Mouse (Mus musculus) B cell, adult 2 months (primary cell): ENCODE results near the gene Galnt12.
"Not testable (repeated sequence)": the region's sequence is repeated elsewhere in the genome, so short reads cannot be mapped to it uniquely, and the experiment has no call there.

Source experiments
- DNase-seq, 2 experiments: peaks; one replicate each; pipeline ENCODE4 v3.0.0; 2022

The Galnt12 gene

GRCm38 (mm10) chr4:47091493-47092386 lies at the start of gene Galnt12:
Galnt12 (plus strand) TSS chr4:47091909.
- DNase-seq = peak; percentile 40 to 48

- DNase-seq = no peak
Measured at GRCm38 (mm10) chr4:47043866-47044265, 47.8 kb upstream of the Galnt12 start.

GRCm38 (mm10) chr4:47046974-47047373 lies 44.7 kb upstream of the Galnt12 start:
- no peak for DNase-seq

DNA sequence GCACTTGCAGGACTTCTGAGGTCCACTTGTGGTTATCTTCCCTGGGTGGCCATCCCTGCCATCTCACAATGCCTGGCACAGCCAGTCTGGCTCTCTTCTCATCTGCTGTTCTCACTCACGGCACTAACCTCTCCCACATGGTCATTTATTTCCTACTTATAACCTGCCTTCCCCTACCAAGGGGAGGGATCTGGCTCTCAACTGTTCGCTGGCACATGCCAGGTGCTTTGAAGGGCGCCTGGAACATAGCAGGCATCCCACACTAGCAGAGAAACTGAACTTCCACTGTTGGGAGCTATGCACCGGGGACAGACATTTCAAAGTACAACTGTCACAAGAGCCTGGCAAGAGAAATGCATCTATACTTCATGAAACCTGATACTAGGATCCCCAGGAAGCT lies 43.9 kb upstream of the Galnt12 start:
- DNase-seq = no peak

GRCm38 (mm10) chr4:47049216-47049615 lies 42.5 kb upstream of the Galnt12 start:
- no peak for DNase-seq

DNA sequence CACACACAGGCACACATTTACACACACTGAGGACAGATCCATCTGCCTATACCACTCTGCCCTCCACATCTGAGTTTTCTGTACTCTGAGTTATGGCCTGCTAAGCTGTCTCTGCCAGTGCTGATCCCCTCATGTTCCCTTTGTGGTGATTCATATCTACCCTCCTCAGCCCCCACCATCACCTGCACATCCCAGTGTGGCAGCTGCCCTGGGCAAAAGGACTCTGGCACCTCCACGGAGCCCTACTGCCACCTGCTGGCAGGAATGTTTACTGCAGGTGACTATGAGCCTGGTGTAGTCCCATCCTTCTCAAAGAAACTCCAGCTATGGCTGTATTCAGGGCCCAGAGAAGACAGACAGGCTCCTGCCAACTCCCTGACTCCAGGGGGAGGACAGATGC lies 41.5 kb upstream of the Galnt12 start:
- DNase-seq = peak; percentile 83 to 84

DNA sequence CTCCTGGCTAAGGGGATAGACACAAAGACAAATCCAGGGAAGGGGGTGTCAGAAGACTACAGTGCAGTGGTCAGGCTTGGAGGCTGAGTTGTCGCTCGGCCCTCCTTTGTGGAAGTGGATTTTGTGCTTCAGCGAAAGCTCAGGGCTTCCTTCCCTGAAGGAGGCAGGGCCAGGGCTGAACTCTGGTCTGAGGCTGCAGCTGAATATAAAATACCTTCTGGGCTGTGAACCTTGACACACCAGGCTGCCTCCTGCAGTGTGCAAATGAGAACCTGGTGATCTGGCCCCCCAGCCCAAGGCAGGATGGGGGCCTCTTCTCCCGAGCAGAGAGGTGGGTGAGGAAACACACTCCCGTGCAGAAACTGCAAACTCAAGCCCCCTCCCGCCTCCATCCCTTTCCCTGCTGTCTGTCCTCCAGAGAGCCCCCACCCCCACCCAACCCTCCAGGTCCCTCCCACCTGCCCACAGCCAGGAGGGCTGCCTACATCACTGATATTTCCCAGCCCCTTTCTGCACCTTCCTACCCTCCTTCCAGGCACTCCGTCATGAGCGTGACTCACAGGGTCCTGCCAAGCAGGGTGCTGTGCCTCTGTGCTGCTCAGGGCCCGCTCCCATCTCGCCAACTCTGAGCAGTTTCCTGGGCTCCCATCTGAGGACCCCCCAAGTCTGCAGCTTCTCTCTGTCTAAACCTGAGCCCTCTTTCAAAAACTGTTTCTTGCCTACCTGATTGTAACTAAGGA lies 40.9 kb upstream of the Galnt12 start:
- no peak for DNase-seq

GRCm38 (mm10) chr4:47051905-47052304 lies 39.8 kb upstream of the Galnt12 start:
- DNase-seq = no peak

DNA sequence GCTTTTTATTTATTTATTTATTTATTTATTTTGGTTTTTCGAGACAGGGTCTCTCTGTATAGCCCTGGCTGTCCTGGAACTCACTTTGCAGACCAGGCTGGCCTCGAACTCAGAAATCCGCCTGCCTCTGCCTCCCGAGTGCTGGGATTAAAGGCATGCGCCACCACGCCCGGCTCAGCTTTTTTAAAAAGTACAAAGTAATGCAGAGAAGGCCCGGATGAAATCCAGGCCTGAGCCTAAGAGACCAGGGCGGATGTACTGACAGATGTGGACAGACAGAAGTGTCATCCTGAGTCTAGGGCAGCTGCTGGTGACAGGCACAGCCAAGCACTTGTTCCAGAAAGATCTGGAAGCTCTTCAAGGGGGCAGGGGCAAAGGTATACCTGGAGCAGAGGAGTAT lies 36.5 kb upstream of the Galnt12 start:
- DNase-seq = not testable (repeated sequence)

DNA sequence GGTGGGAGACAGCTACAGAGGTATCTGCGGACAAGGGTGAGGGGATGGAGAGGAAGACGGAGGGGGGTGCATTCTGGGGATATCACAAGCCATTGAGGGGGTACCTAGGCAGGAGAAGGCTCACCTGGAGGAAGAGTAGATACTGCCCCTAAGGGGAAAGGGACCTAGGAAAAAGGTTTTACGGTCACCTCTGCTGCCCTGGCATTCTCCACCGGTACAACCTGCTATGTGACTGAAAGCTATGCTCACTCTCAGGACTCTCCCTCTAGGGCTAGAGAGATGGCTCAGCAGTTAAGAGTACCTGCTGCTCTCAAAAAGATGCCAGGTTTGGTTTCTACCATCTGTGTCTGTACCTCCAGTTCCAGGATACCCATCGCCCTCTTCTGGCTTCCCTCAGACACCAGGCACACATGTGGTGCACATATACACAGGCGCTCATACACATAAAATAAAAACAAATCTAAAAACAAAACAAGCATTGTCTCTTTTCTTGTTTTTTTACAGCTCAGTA lies 36.1 kb upstream of the Galnt12 start:
- DNase-seq = no peak

DNA sequence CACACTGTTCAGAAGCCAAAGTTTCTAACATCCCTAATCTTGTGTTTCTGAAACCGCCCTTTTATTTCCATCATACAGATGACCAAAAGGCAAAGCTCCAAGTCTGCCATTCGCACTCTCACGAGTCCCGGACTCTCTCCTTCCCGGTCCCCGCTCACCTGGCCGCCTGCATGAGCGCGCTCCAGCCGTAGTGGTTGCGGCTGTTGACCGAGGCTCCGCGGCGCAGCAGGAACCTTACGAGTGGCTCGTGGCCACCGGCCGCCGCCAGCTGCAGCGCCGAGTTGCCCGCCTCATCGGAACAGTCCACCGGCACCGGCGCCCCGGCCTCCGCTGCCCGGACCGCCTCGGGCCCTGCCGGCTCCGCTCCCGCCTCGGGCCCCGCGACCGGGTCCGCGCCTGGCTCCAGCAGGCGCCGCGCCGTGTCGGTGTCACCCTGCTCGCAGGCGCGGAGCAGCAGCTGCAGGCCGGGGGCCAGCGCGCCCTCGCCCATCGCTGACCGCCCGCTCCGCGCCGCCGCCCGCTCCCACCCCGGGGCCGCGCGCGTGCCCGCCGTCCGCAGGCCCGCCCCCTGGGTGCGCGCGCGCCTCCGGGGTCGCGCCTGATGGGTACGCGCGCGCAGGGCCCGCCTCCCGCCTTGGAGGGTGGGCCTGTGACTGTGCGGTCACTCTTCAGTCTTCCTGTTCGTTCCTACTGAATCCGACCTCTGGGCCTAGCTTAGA lies 34.8 kb upstream of the Galnt12 start, which contains the start of gene Anks6:
Anks6 (minus strand) TSS at position 637 of the 719 bp plus-strand sequence.
- no peak for DNase-seq

DNA sequence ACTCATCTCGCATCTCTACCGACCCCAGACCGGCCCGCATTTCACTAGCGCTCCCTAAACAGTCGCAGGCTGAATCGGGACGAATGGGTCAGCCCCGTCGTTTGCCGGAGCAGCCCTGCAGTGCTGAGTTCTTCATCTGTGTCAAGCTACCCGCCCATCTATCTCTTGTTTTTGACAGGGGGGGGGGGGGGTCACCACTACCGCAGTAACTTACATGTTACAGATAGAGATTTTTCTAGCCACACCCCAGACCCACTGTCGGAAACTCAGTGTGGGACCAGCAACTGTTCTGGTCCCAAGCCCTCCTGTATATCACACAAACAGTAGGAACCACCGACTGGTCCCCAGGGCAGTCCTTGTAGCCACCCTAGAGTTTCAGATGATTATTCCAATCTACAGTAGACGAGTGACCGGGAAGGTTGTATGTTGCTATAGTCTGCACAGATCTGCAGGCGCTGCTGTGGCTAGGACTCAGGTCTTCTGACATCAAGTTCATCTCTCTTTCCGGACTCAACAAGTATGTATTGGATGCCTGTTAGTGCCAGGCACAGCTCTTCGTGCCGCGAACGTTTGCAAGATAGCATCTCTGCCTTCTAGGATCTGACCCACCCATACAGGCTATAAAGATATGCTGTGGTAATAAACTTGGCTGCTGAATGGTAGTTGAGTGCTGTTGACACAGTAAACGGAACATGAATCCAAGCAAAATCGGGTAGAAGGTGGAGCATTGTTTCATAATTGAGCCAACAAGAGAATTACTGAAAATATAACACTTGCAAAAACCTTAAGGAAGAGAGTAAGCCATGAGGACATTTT lies 34.0 kb upstream of the Galnt12 start:
- no peak for DNase-seq

- DNase-seq = no peak
Measured at GRCm38 (mm10) chr4:47060900-47061299, 30.8 kb upstream of the Galnt12 start.

- no peak for DNase-seq
Measured at GRCm38 (mm10) chr4:47075054-47075453, 16.7 kb upstream of the Galnt12 start.

DNA sequence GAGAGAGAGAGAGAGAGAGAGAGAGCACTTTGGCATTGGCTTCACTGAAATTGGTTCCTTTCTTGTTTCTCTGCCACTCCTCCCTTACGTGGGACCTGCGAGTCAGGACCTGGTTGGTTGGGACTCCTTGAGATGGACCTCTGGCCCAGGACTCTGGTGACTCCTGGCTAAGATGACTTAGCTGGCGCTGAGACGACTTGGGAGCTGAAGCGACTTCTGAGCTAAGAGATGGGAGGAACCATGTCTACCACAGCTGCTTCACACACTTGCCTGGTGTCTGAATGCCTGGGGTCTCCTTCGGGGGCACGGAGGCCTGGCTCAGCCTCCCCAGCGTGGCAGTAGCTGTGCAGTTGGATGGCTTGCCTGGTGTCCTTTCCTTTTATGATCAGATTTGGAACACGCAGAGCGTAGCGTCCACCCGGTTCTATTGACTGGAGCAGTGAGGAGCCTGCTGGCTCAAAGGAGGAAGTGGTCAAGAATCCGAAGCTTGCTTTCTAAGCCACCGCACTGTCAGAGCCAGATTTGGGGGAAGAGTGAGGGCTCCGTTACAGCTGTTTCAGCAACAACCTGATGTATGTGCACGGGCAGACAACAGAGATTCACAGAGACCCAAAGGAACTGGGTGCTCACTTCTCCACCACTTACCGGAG lies 11.6 kb upstream of the Galnt12 start:
- DNase-seq = no peak

DNA sequence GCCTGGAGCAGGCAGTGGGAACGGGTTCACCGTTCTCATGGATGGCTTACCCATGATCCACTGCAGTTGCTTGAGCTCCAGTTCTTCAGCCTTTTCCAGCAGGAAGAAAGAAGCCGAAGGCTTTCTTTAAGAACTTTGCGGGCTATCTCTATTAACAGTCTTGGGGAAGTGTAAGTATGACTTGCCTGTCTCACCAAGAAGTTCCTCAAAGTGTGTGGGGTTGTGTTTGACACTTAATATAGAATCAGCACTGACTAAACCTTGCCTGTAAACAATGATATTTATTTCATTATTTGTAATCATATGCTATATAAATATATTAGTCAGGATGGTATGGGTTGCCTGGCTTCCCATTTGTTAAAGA lies 11.1 kb upstream of the Galnt12 start:
- no peak for DNase-seq

DNA sequence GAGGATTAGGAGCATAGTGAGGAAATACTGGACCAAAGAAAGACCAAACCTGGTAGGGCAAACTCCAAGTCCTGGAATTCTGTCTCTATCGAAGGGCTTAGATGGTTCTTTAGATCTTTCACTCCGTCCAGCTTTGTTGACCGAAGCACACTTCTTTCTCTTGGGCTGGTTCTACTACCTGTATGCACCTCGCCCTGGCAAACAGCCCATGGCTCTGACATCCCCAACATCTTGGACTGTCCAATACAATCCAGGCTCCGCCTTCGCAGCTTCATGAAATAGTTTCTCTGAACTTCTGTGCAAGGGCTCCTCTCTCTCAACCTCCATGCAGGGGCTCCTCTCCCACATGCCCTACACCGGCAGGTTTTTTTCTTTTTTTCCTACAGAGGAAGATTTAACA lies 7.9 kb upstream of the Galnt12 start:
- no peak for DNase-seq

DNA sequence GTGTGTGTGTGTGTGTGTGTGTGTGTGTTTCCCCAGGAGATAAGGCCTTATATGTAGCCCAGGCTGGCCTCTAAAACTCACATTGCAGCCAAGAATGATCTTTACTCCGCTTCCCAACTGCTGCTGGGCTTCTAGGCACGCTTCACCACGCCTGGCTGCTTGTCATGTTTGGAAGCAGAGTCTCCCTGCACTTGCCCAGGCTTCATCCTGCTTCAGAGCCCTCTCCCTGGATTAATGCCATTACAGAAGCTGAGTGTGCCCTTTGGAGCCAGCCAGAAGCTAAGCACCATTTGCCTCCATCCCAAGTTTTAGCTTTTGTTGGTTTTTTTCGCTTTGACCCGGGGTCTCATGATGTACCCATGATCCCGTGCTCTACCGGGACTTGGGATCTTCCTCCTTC lies 3.0 kb upstream of the Galnt12 start:
- DNase-seq = no peak

DNA sequence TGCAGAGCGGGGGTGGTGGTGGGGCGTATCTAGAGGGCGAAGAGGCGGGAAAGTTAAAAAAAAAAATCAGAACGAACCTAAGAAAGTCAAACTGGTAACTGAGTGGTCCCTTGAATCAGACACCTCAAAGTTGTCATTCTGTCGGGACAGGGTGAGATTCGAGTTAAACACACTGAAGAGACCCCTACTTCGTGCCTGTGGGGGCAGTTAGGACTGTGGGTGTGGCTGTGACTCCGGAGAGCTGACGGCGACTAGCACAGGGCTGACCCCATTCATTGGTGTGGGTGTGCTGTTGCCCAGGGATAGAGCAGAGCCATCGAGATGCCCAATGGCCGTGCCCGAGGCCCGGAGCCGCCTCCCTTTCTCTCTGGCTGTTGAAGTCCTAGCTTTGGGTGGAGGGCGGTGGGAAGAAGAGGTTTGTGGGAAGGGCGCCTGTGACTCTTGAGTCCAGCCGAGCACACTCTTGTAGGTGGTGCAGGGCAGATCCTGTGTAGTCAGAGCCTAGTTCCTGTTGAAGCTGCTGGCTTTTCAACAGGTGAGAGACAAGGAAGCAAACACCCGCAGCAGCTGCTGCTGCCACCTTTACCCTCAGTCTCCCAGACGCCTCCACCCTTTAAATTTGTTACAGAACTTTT lies 795 bp downstream of the Galnt12 start:
- DNase-seq = peak; percentile 12 to 27

DNA sequence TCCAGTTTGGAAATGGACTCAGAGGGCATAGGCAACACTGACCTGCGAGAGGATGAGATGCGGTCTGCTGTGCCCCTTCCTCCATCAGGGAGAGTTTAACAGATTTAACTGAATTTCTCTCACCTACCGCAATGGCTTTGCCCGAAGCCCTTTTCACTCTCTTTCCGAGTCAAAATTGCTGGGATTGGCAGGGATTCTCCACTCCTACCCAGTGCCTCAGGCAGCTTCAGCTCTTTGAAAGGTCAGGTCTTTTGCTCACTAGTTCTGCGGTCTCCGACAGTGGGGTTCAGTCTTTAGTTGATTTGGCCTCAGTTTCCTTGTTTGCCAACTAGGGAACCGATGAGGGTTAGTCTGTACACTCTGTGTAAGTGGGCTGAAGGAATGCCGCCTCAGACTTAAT lies 1.5 kb downstream of the Galnt12 start:
- no peak for DNase-seq

DNA sequence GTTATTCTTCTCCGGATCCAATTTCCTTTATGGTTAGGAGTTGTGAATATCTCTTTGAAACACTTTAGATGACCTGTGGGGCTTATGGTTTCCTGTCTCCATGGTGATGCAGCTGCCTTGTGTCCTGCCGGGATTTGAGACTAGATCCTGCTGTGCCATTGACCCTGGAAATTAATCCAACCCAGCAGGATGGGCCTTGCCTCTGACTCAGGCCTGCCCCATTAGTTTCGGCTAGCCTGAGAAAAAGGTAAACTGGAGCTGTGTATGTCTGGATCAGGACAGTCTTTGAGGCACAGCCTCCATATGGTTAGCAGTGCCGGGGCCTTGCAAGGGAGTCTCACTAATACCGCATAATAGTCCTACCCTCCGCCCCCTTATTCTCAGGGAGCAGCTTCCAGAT lies 1.9 kb downstream of the Galnt12 start:
- no peak for DNase-seq
